Mouse (Mus musculus) C2C12 (cell line): ENCODE data around the gene Slc22a23. TPM values are rescaled to one million over a fixed set of nuclear protein-coding genes. Genes with fewer than 3 reads are reported as not detected.

Source experiments
- H3K27me3 ChIP-seq: one replicate; pipeline ENCODE4 v1.6.1; 2011; ENCODE audit not compliant: control insufficient read depth, insufficient read depth, insufficient read length
- H3K36me3 ChIP-seq: one replicate; pipeline ENCODE4 v1.6.1; 2011; ENCODE audit not compliant: control insufficient read depth, insufficient read depth
- H3K4me3 ChIP-seq: one replicate; pipeline ENCODE4 v1.5.1; 2011; ENCODE audit warnings: mild to moderate bottlenecking, control low read depth; ENCODE audit not compliant: poor library complexity, insufficient read depth, severe bottlenecking
- H3K79me2 ChIP-seq: one replicate; pipeline ENCODE4 v1.6.1; 2011; ENCODE audit not compliant: control insufficient read depth, insufficient read depth
- H3K79me3 ChIP-seq: one replicate; pipeline ENCODE4 v1.6.1; 2011; ENCODE audit warnings: low read depth, control low read depth
- H3ac ChIP-seq: one replicate; pipeline ENCODE3; 2011; ENCODE audit warnings: low read depth; ENCODE audit not compliant: control insufficient read depth, insufficient read length
- CEBPB ChIP-seq: IDR thresholded peaks from one replicate; pipeline ENCODE4 v1.6.1; 2011; ENCODE audit warnings: low read depth, mild to moderate bottlenecking, control low read depth, moderate library complexity
- CTCF ChIP-seq: IDR thresholded peaks from one replicate; pipeline ENCODE4 v1.5.1; 2011; ENCODE audit not compliant: control insufficient read depth, insufficient read depth, insufficient read length
- FOSL1 ChIP-seq: IDR thresholded peaks from one replicate; pipeline ENCODE4 v1.8.0; 2011; ENCODE audit warnings: mild to moderate bottlenecking, low read length; ENCODE audit not compliant: poor library complexity, insufficient read depth, severe bottlenecking
- MAX ChIP-seq: IDR thresholded peaks from one replicate; pipeline ENCODE4 v1.6.1; 2011; ENCODE audit warnings: mild to moderate bottlenecking, control low read depth
- MYOD1 ChIP-seq: IDR thresholded peaks from one replicate; pipeline ENCODE4 v1.6.1; 2011; ENCODE audit warnings: low read depth; ENCODE audit not compliant: control insufficient read depth, insufficient read length
- MYOG ChIP-seq: IDR thresholded peaks from one replicate; pipeline ENCODE4 v1.6.1; 2011; ENCODE audit not compliant: control insufficient read depth, insufficient read length; ENCODE audit errors: extremely low read depth
- USF1 ChIP-seq: IDR thresholded peaks from one replicate; pipeline ENCODE4 v1.6.1; 2011; ENCODE audit warnings: low read depth, mild to moderate bottlenecking, control low read depth, moderate library complexity
- polyA plus RNA-seq: library from polyadenylated mRNA; unstranded; fragments of >200 nt; fragmentation: generic; extraction: Trizol; gene quantifications from one replicate; pipeline ENCODE4 v1.2.1, GENCODE M21; 2012; ENCODE audit warnings: missing spikeins

The Slc22a23 gene
- polyA plus RNA-seq, 1 experiment = 10.9 TPM

DNA sequence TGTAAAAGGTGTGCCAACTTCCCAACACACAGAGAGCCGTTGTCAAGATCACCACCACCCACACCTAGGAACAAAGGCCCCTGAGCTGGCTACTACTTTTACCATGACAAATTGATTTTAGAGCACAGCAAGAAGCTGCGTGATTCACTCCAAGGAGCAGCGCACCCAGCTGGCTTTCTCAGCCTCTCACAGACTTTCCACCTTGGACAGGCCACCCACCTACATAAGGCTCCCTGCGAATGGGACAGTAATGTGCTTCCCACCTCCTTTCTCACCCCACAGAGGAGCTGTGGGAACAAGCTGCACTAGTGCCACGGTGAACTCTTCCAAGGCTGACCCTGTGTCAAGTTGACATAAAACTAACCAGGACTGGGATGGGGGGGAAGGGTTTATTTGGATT lies 201.6 kb downstream of the Slc22a23 start:
- Histone ChIP-seq H3K79me2 (no peaks in the 10 kb centered on the region), H3K36me3 (no peaks in the 10 kb centered on the region), H3ac (no peak overlapping the region), H3K27me3 (no peaks in the 10 kb centered on the region), H3K79me3 (no peaks in the 10 kb centered on the region), H3K4me3 (no peak overlapping the region)
- TF ChIP-seq CEBPB (no peak), USF1 (no peak), MYOD1 (no peak), FOSL1 (no peak), MAX (no peak), MYOG (no peak), CTCF (no peak)

DNA sequence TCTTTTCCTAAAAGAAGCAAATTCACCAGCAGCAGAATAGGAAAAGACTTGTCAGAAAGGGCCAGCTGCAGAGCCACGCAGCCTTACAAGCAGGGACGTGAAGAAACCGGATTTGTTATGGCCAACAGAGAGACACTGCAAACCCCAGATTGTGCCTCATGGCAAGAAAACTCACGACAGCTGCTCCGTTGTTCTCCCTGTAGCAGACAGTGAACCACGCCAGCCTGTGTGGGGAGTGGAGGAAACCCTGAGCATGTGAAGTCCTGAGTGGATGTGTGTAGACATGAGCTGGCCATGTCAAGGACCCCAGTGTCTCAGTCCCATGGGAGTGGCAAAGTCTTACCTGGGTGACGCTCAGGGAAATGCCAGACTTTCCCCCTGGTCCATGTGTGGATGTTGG lies 208.4 kb downstream of the Slc22a23 start:
- Histone ChIP-seq H3K79me3 (no peaks in the 10 kb centered on the region), H3K27me3 (no peaks in the 10 kb centered on the region)
- TF ChIP-seq CTCF (no peak), CEBPB (no peak), FOSL1 (no peak), MYOD1 (no peak), USF1 (no peak), MYOG (no peak), MAX (no peak)

GRCm38 (mm10) chr13:34134276-34134675 lies 210.7 kb downstream of the Slc22a23 start:
- Histone ChIP-seq H3K79me2 (peaks cover 8% of the 10 kb centered on the region), H3K27me3 (no peaks in the 10 kb centered on the region), H3ac (no peak overlapping the region), H3K79me3 (peaks cover 5% of the 10 kb centered on the region), H3K4me3 (no peak overlapping the region), H3K36me3 (no peaks in the 10 kb centered on the region)
- TF ChIP-seq USF1 (no peak), MAX (no peak), MYOG (no peak), CEBPB (no peak), FOSL1 (no peak), MYOD1 (no peak), CTCF (no peak)

More for the DNA sequence above, 208.4 kb downstream of the Slc22a23 start:
- no peak overlapping the region for H3ac ChIP-seq
- H3K4me3 ChIP-seq = no peak overlapping the region
- H3K79me2 ChIP-seq = no peaks in the 10 kb centered on the region
- H3K36me3 ChIP-seq = no peaks in the 10 kb centered on the region

DNA sequence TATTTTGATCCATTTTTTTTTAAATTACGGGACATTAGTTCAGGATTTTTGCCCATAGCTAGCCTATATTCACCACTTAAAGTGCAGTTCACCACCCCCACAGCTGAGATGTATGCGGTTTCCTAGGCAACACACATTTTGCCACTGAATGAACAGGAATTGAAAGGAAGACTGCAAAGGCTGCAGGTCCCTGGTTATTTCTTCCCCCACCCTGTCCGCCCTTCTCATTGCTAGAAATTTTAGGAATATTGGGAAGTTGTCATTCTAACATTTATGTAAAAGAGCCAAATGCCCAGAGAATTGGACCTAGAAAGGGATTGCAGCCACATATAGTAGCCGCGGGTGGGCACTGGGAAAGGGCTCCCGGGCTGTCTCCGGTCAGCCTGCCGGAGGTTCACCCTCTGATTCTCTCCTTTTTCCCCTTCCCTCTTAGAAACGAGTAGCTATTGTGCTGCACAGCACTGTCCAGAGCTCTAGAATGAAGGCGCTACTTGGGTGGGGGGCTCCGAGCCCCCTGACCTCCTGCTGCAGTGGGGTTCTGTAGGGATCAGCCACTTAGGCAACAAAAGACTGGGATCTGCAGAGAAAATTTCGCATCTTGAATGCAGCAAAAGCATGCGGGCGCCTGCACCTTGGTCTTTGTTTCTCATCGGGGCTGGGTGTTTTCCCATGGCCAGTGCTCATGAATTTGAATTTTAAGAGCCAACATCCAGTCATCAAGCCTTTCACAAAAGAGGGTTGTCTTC lies 211.5 kb downstream of the Slc22a23 start:
- Histone ChIP-seq H3K36me3 (peaks cover 5% of the 10 kb centered on the region), H3K27me3 (no peaks in the 10 kb centered on the region), H3K79me3 (peaks cover 10% of the 10 kb centered on the region), H3K4me3 (no peak overlapping the region), H3K79me2 (peaks cover 16% of the 10 kb centered on the region), H3ac (no peak overlapping the region)
- TF ChIP-seq MYOG (no peak), CTCF (no peak), USF1 (no peak), FOSL1 (no peak)

DNA sequence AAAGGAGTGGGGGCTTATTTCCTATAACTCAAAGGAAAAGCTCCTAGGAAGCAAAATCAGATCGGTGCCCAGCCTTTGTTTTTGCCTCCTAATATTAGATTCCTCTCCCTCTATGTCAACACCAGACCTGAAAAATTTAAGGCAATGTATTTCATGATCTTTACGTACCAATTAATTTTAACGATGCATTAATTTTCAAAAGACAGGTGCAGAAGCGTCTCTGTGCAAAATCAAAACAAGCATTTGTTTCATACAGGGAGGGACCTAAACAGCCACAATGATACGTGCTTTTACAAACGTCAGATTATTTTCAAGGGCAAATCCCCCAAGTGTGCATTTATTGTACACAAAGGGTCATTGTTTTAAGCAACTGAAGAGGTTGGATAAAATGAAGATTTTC lies 212.1 kb downstream of the Slc22a23 start:
- Histone ChIP-seq H3K36me3 (peaks cover 11% of the 10 kb centered on the region), H3ac (no peak overlapping the region), H3K79me3 (peaks cover 11% of the 10 kb centered on the region), H3K4me3 (no peak overlapping the region), H3K27me3 (no peaks in the 10 kb centered on the region), H3K79me2 (peaks cover 22% of the 10 kb centered on the region)
- TF ChIP-seq USF1 = no peak
- no peak for TF ChIP-seq MAX
- TF ChIP-seq MYOG = no peak
- TF ChIP-seq CTCF = no peak
- no peak for TF ChIP-seq CEBPB
- no peak for TF ChIP-seq MYOD1
- TF ChIP-seq FOSL1 = no peak

GRCm38 (mm10) chr13:34132299-34132698 lies 212.7 kb downstream of the Slc22a23 start:
- no peak overlapping the region for H3K4me3 ChIP-seq
- H3ac ChIP-seq = no peak overlapping the region
- no peaks in the 10 kb centered on the region for H3K27me3 ChIP-seq
- no peak for TF ChIP-seq CEBPB
- TF ChIP-seq MAX = no peak
- TF ChIP-seq MYOG = no peak
- TF ChIP-seq MYOD1 = no peak
- TF ChIP-seq CTCF = no peak
- no peak for TF ChIP-seq FOSL1
- TF ChIP-seq USF1 = no peak
- peaks cover 22% of the 10 kb centered on the region for H3K79me2 ChIP-seq
- peaks cover 11% of the 10 kb centered on the region for H3K79me3 ChIP-seq
- peaks cover 11% of the 10 kb centered on the region for H3K36me3 ChIP-seq
